Mouse (Mus musculus) spleen, postnatal 10 days (tissue): ENCODE measurements around the gene Tubb4a.
A peak's percentile ranks its signal among the peaks of the same experiment; 100 is the strongest.
"Not testable (repeated sequence)": the region's sequence is repeated elsewhere in the genome, so short reads cannot be mapped to it uniquely, and the experiment has no call there.

Experiments used
- DNase-seq, 2 experiments: peaks; one replicate each; pipeline ENCODE4 v3.0.0; 2021 to 2022; ENCODE audit warnings: low spot score in 2 of 2

Tubb4a gene

DNA sequence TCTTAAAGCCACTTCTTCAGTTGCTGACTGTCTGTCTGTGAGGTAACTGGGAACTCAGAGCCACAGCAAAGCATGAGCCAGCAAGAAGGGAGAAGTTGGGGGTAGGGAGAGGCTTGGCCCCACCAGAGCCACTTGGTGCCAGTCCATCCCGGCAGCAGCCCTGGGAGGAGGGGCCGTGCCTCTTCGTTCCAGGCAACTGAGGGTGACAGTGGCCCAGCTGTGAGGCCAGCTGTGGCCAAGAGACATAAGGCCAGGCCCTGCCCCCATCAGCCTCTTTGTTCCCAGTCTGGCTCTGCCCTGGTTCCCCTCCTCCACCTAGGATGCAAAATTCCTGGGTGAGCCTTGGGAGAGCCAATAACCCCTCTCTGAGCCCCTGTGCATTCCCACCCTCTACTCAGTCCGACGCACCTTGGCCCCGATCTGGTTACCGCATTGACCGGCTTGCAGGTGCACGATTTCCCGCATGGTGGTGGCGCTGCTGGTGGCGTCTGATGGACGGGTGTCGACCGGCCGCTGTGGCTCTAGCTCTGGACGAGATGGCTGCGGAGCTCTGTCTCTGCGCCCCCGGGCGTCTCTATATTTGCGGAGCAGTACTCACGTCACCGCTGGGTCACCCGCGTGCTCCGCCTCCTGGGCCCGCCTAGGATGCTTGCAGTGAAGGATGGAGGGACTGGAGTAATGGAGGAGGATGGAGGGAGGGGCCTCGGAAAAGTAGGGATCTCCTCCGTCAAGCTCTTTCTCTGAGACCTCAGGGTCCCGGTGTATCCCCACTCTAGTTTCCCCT lies at the start of gene Tubb4a:
TSS of gene Tubb4a (minus strand) at position 734 of the 784 bp plus-strand sequence.
- DNase-seq: no peak

DNA sequence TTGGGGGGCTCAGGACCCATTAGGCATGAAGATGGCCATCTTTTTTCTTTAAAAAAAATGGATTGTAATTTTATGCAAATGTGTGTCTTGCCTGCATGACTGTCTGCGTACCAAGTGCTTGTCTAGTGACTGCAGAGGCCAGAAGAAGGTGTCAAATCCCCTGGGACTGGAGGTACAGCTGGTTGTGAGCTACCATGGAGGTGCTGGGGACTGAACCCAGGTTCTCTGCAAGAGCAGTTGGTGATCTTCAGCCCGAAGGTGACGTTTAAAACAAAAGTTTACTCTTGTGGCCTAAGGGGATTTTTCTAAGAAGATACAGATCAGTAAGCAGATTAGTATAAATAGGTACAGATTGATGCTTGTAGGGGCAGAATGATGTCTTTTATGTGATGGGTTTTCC lies 48.1 kb upstream of the Tubb4a start:
- DNase-seq: no peak

DNA sequence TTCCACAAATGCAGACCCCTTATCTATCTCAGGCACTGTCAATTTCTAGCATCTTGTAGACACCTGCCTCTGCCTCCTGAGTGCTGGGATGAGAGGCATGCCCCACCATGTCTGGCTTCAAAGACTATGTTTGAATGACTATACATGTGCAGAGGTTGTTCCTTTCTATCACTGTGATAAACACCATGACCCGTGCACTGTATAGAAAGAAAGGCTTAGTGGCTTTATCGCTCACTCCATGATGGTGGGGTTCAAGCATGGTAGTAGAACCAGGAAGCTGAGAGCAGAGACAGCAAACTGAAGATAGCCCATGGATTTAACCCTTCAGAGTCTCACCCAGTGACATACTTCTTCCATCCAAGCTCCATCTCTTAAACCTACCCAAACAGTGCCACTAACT lies 47.1 kb upstream of the Tubb4a start:
- no peak for DNase-seq

DNA sequence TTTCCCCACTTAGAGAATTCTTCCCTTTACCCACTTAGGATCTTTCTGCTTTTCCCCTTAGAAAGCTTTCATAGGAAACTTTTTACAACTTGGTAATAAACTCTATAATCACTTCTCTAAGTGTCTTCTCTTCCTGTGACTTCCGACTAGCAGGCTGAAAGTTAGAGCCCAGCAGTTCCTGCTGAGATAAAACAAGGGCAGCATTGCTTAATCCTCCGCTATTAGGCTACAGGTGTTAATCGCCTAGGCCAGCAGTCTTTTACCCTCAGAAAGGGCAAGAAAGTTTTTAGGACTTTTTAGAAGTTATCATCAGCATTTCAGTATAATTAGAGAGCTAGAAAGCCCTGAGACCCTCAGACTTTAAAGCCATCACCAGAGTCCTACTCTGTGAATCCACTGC lies 46.4 kb upstream of the Tubb4a start:
- DNase-seq: not testable (repeated sequence)

DNA sequence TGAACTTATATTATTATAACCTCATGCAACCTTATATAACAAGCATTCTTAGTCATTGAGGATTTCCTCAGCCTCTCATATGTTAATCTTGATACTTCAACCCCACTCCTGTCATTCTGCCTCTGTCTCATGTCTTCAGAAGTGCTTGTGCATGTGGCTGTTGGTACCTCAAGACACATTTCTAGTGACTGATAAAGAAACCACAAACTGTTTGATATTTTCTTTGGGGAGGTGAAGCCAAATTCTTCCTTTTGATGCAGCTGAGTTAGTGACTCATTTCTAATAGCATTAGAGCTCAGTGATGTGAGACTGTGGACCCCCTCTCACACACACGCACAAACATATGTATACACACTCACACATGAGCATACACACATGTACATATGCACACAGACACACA lies 44.2 kb upstream of the Tubb4a start:
- DNase-seq: no peak

DNA sequence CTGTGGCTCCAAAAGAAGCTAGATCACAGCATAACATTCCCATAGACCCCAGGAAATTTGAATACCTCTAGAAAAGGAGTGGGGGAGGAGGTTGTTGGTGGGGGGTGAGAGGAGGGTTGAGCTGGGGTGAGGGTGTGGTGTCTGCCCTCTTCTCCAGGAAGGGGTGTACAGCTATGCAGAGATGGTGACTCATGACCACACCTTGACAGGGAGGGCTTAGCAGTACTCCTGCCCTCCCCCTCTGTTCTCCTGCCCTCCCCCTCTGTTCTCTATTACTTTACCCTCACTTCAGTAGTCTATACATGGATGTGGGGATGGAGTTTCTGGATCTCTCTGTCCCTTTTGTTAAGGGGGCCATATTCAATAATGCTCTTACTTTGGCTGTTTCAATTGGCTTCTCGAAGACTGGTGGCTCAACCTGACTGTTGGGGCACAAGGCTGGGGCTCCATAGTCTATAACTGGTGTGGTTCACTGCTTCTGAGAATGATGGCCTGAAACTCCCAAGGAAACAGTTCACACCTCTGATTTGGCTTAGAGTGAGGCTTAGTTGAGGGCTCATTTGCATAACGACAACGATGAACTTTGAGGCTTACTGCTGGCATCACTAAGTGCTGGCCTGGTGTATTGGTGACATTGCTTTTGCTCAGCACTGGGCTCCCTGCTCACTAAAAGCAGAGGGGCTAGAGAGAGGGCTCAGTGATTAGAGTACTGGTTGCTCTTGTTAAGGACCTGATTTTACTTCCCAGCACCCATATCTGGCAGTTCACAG lies 38.5 kb upstream of the Tubb4a start:
- no peak for DNase-seq

DNA sequence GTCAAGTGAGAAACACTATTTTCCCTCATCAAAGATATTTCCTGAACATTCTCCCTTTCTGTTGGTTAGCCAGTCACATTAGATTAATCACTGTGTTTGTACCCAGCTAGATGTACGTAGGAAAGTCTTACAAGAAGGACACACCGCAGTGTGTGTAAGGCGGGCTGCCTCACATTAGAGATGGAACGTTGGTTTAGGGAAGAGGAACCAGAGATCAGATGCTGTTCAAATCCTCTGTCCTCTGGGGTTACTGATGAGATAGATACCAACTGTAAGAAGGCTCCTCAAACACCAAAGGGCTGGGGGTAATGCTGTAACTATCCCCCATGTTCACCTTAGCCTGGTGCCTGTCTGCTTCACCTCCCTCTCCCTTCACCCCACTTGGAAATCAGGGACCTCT lies 37.2 kb upstream of the Tubb4a start:
- DNase-seq: no peak

DNA sequence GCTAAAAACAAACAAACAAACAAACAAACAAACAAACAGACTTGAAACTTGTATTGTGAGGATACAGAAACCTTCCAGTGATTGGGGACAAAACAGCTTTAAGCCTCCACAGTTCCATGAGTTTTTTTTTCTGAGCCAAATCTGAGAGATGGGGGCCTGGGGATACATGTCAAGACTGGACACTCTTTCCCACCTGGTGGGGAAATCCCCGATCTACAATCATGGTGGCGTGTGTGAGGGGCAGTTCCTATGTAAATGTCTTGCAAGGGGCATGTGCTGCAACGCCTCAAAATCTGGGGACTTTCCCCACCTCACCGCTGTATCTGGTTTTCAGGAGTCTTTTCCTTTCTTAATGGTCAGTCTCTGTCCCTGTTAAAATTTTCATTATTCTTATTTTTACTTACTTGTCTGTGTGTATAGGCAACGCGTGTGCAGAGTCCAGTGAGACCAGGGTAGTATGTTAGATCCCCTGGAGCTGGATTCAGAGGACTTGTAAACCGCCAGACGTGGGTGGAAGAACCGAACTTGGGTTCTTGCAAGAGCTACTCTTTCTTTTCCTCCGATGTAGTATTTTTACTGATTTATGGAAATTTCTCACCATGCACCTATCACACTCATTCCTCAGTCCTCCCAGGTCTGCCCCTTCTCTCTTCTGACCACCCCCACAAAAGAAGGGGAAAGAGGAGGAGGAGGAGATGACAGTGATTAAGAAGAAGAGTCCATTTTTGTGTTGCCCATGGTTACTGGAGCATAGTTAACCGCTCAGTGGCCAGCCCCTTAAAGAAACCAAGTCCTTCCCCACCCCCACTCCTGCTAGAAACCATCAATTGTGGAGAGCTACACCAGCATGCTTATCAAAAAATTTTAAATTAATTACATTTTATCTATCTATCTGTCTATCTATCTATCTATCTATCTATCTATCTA lies 35.9 kb upstream of the Tubb4a start:
- DNase-seq: no peak

DNA sequence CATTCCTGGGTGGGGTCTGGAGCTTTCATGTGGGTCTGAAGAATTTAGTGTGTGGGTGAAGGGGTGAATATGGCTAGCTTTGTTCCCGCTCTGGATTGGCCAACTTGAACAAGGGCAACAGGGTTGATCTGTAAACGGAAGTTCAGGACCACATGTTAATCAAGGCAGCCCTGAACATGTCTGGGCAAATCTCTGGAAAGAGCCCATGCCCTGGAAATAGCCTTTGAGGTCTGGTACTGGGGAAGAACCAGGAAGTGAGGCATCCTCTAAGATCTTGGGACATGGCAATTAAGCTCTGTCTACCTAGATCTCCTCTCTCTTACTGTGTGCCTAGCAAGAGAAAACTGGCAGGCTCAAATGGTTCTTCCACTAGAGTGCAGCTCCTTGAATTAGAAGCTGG lies 34.3 kb upstream of the Tubb4a start:
- DNase-seq: no peak

DNA sequence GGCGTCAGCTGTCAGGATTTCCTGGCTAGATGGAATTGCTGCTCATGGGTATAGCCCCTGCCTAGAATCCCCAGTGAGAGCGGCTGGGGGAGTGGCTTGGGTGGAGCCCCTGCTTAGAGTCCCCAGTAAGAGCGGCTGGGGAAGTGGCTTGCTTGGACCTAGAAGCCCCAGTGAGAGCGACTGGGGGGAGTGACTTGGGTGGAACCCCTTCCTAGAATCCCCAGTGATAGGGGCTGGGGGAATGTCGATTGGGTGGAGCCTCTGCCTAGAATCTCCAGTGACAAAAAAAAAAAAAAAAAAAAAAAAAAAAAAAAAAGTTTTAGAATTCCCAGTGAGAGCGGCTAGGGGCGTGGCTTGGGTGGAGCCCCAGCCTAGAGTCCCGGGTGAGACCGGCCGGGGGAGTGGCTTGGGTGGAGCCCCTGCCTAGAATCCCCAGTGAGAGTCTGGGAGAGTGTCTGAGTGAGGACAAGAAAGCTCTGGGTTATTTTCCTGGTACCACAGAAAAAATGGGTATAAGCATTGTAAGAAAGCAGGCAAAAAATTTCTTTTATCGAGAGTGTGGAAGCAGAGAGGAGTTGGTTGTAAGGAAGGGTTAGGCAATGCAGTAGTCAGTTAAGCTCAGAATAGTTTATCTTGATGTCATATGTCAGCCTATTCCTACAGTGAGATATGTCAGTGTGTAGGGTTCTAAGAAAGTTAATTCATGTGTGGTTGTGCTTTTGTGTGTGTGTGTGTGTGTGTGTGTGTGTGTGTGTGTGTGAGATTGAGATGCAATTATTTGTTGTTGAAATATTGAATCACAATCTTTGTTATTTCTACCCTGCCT lies 31.2 kb upstream of the Tubb4a start:
- peak; percentile 20 to 57 for DNase-seq

DNA sequence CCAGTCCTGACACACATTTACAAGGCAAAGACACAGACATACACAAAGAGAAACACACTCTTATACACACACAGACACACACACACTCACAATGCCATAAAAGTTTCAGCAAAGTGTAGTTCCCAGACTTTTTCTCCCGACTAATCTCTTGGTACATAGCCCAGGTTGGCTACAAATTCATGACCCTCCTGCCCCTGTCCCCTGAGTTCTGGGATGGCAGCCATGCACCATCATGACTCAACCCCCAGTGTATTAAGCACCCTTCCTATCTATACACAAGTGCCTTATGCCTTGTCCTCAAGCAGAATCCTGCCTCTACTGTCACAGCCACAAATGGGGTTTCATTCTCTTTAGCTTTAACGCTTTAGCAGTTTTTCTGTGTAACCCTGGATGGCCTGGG lies 29.2 kb upstream of the Tubb4a start:
- DNase-seq: no peak

DNA sequence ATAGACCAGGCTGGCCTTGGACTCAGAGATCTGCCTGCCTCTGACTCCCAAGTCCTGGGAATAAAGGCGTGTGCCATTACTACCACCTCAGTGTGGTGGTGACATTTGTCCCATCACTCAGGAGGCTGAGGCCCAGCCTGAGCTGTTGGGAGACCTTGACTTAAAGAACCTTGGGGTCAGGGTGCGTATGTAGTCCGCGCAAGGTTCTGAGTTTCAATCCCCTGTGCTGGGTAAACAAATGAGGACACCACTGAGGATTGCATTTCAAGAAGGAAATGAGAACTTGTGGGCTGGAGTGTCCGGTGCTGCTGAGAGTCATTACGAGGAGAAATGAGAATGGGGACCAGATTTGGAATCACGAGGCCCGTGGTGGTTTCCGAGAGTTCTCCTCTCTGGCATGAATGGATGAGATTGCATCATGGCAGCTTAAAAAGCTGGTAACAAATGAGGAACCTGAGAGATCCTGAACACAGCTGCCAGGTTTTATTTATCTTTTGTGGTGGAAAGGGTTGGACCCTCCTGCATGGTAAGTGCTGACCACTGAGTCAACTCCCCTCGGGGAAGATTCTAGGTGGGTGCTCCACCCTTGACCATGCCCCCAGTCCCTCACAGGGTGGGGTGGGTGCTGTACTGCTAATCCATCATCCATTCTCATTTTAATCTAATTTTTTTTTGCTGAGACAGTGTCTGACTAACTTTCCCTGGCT lies 25.3 kb upstream of the Tubb4a start:
- no peak for DNase-seq

DNA sequence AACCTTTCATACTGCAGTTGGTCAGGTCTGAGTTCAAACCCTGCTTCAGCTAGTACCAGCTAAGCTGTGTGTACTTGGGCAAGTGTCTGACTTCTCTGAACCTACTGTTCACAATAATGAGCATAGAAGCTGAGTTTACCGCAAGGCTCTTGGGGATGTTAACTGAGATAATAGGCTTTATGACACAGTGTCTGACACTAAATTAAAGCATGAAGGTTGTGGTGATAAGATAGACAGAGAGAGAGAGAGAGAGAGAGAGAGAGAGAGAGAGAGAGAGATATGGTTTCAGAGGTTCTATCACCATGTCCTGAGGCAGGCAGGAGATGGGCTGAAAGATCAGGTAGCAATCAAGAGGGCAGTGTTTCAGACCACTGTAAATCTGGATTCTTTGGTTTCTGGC lies 22.4 kb upstream of the Tubb4a start:
- no peak for DNase-seq

DNA sequence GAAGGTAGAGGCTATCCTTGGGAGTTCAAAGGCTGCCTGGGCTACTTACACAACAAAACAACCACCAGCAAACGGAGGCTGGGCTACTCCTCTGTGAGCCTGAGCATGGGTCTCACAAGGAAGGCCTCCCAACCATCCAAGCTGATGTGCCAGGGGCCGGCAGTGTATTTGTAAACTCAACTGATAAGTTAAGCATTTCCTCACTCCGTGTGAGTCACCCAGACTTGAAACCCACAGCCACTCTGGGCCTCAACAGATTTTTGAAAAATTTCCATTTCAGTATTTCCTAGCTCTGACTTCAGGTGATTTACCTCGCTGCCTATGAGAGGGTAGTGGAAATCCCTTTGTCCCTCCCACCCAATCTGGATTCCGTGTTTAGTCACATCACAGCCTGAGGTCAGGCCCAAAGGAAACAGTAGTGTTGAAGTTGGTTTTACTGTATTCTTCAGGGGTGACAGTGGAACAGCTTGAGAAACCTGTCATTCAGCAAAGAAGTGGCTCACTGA lies 21.1 kb upstream of the Tubb4a start:
- no peak for DNase-seq

DNA sequence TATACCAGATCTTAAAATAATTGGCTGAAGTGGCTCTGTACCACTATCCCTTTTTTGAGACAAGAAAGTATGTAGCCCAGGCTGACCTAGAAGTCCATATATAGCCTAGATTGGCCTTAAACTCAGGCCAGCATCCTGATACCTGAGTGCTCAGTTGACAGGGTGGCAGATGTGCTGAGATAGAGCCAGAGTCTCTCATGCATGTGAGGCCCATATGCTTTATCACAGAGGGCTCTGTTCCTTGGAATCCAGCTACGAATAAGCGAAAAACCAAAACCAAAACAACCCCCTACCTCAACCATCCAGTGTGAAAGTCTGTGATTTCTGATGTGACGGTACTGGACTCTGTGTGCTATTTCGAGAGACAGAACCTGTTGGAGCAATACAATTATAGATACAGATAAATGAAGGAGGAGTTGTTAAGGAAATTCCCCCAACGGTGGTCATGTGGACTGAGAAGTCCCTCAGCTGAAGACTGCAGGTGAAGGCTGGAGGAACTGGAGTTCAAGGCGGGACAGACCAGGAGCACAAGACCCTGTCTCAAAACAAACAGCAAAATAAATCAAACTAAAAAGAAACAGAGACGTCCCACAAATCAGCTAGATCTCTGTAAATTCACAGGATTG lies 20.6 kb upstream of the Tubb4a start:
- DNase-seq: no peak

DNA sequence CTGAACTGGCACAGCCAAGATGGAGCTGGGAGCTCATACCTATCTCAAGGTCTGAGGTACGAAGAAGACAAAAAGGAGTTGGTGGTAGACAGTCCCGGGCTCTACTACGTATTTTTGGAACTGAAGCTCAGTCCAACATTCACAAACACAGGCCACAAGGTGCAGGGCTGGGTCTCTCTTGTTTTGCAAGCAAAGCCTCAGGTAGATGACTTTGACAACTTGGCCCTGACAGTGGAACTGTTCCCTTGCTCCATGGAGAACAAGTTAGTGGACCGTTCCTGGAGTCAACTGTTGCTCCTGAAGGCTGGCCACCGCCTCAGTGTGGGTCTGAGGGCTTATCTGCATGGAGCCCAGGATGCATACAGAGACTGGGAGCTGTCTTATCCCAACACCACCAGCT lies 19.5 kb upstream of the Tubb4a start:
- no peak for DNase-seq

DNA sequence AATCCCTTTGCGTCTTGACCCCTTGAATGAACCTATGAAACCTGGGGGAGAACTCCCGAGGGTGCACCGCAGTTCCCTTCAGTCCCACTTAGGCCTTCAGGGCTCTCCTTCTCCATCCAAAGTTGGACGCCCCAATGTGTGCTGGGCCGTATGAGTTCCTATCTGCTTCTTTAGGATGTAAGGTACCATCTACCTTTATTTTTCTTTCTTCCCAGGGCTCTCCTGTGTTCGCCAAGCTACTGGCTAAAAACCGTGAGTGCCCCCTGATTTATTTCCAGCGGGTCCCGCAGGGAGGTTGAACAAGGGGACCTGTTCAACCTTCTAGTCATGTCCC lies 18.4 kb upstream of the Tubb4a start:
- no peak for DNase-seq

DNA sequence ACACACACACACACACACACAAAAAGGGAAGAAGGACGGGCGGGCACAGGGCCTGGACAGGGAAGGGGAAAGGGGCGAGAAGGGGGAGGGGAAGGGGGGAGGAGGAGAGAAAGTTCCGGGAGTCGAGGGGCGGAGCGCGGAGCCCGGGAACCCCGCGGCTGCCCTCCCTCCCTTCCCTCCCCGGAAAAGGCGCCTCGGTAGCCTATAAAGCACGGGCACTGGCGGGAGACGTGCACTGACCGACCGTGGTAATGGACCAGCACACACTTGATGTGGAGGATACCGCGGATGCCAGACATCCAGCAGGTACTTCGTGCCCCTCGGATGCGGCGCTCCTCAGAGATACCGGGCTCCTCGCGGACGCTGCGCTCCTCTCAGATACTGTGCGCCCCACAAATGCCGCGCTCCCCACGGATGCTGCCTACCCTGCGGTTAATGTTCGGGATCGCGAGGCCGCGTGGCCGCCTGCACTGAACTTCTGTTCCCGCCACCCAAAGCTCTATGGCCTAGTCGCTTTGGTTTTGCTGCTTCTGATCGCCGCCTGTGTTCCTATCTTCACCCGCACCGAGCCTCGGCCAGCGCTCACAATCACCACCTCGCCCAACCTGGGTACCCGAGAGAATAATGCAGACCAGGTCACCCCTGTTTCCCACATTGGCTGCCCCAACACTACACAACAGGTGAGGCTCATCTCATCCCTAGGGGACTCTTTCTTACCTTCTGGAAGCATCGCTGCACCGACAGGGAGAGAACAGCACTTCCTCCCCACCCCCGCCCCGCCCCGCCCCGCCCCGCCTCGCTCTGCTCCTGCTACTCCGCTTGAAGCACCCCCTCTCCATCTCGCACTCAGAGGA lies 17.8 kb upstream of the Tubb4a start, which contains the start of gene Tnfsf9:
TSS of gene Tnfsf9 (plus strand) at position 145 of the 854 bp plus-strand sequence.
- peak; percentile 16 to 22 for DNase-seq

DNA sequence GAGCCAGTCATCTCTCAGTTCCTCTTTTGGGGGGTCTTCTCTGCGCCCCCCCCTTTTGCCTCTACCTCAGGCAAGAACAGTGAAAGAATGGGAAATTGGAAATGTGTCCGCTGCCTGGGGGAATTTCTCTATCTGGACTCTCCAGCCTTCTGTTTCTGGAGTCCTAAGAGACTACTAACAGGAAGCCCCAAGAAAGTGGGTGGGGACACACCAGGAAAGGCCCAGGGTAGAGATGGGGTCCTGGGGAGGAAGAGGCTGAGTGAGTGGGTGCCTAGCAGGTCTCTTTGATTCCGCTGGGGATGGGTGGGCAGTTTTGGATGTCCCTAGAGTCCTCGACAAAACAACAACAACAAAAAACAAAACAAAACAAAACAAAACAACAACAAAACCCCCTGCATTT lies 16.9 kb upstream of the Tubb4a start:
- DNase-seq: no peak
